8 mouse cellular contexts compared by ENCODE assay signal in genomic region chr16:5050251-5051110, GRCm38 (mm10). TPM values are rescaled to one million over a fixed set of nuclear protein-coding genes. Genes with fewer than 3 reads are reported as not detected.
DNase-seq lines count a peak whose midpoint lies in the region; ATAC-seq and TF ChIP-seq lines count a peak whose summit lies in the region.

No protein-coding gene starts in this region.

- H3K9me3 ChIP-seq in hindbrain, embryonic 12.5 days (replicated peaks) = no peaks in the 10 kb centered on the region

- H3K9ac ChIP-seq in hindbrain, embryonic 12.5 days = peak overlapping the region; percentile 83

- no peak for TF ChIP-seq CTCF in cerebellum, adult 2 months (IDR thresholded peaks at IDR 0.05; ENCODE audit: borderline replicate concordance, insufficient read depth, low read depth, low read length)

- H3K27me3 ChIP-seq in cerebellum, adult 2 months (ENCODE audit: control insufficient read depth, insufficient read depth, low read length) = no peaks in the 10 kb centered on the region
- H3K27me3 ChIP-seq in hindbrain, embryonic 12.5 days = no peaks in the 10 kb centered on the region

- peaks cover 2% of the 10 kb centered on the region; the same call in 1 of the 2 replicates for H3K4me1 ChIP-seq in cerebellum, adult 2 months (ENCODE audit: control insufficient read depth, insufficient read depth, low read length)
- H3K4me1 ChIP-seq in hindbrain, embryonic 12.5 days = peaks cover 27% of the 10 kb centered on the region

- WGBS in cerebellum, adult 2 months = under 1% methylated on average over 78 of the region's 78 CpGs
- WGBS in hindbrain, embryonic 12.5 days = under 1% methylated on average over 72 of the region's 78 CpGs

- peak; percentile 75 for DNase-seq in NIH3T3 (ENCODE audit: low read depth)
- DNase-seq in cerebellum, adult 2 months = peak in 1 of 2 experiments; percentile 84
- DNase-seq in left cerebral cortex, adult 9 months (ENCODE audit: low spot score in 2 of 2) = peak; percentile 18 to 72
- peak; percentile 77 for DNase-seq in right cerebral cortex, adult 18-20 months
- DNase-seq in urinary bladder, postnatal 14 days (ENCODE audit: low spot score) = peak; percentile 77

- peak; percentile 58 for ATAC-seq in frontal cortex, adult (ENCODE audit: low TSS enrichment)
- ATAC-seq in hindbrain, embryonic 12.5 days (ENCODE audit: low FRiP score) = peak; percentile 87
- peak; percentile 18 for ATAC-seq in megakaryocyte, adult 5-6 weeks (ENCODE audit: poor library complexity, severe bottlenecking)

- TF ChIP-seq POLR2A in cerebellum, adult 2 months (IDR thresholded peaks at IDR 0.05; ENCODE audit: borderline replicate concordance, insufficient read depth, low read length) = no peak

- H3K27ac ChIP-seq in cerebellum, adult 2 months (ENCODE audit: insufficient read depth, low read length) = peak overlapping the region; percentile 81
- H3K27ac ChIP-seq in hindbrain, embryonic 12.5 days = peak overlapping the region; percentile 95

- H3K4me2 ChIP-seq in hindbrain, embryonic 12.5 days (replicated peaks) = peak overlapping the region; percentile 89

- peak overlapping the region; percentile 59 for H3K4me3 ChIP-seq in cerebellum, adult 2 months (replicated peaks; ENCODE audit: insufficient read depth, low read depth, low read length)
- peak overlapping the region; percentile 86 for H3K4me3 ChIP-seq in hindbrain, embryonic 12.5 days

- peaks cover 33% of the 10 kb centered on the region for H3K36me3 ChIP-seq in hindbrain, embryonic 12.5 days

RNA-seq across cellular contexts. Expression of gene Ubn1, which starts 0.6 kb away (rescaled TPM):
- 28.1 and 30.2 TPM in 2 replicates for polyA plus RNA-seq in cerebellum, adult 2 months (2012; rRNA removed)
- polyA plus RNA-seq in hindbrain, embryonic 12.5 days (2016; fragmentation: Nextera tagmentation; extraction: Ambion mirVana) = 25.0 and 25.4 TPM in 2 replicates
- 25.7 and 28.0 TPM in 2 replicates for total RNA-seq in megakaryocyte, adult 5-6 weeks (2015)
- total RNA-seq in megakaryocyte, adult 5-6 weeks (2017) = 39.5 and 52.6 TPM in 2 replicates

RNA-seq across cellular contexts. Expression of gene Glyr1, which starts 0.8 kb away (rescaled TPM):
- 139 and 146 TPM in 2 replicates for polyA plus RNA-seq in cerebellum, adult 2 months (2012; rRNA removed)
- 216 and 238 TPM in 2 replicates for polyA plus RNA-seq in hindbrain, embryonic 12.5 days (2016; fragmentation: Nextera tagmentation; extraction: Ambion mirVana)
- 66.7 and 69.8 TPM in 2 replicates for total RNA-seq in megakaryocyte, adult 5-6 weeks (2015)
- 100 and 112 TPM in 2 replicates for total RNA-seq in megakaryocyte, adult 5-6 weeks (2017)

RNA-seq across cellular contexts. Expression of gene Rogdi, which starts 37.1 kb away (rescaled TPM):
- polyA plus RNA-seq in cerebellum, adult 2 months (2012; rRNA removed) = 274 and 294 TPM in 2 replicates
- polyA plus RNA-seq in hindbrain, embryonic 12.5 days (2016; fragmentation: Nextera tagmentation; extraction: Ambion mirVana) = 98.6 and 101 TPM in 2 replicates
- 75.8 and 80.5 TPM in 2 replicates for total RNA-seq in megakaryocyte, adult 5-6 weeks (2015)
- total RNA-seq in megakaryocyte, adult 5-6 weeks (2017) = 28.1 and 38.9 TPM in 2 replicates

RNA-seq across cellular contexts. Expression of gene Smim22, which starts 43.4 kb away (rescaled TPM):
- 1.00 and 2.5 TPM in 2 replicates for polyA plus RNA-seq in cerebellum, adult 2 months (2012; rRNA removed)
- 3.1 and 5.0 TPM in 2 replicates for polyA plus RNA-seq in hindbrain, embryonic 12.5 days (2016; fragmentation: Nextera tagmentation; extraction: Ambion mirVana)
- not detected in 2 replicates for total RNA-seq in megakaryocyte, adult 5-6 weeks (2015)
- not detected in 2 replicates for total RNA-seq in megakaryocyte, adult 5-6 weeks (2017)

RNA-seq across cellular contexts. Expression of gene Sept12, which starts 52.8 kb away (rescaled TPM):
- not detected in 2 replicates for polyA plus RNA-seq in cerebellum, adult 2 months (2012; rRNA removed)
- not detected in 2 replicates for polyA plus RNA-seq in hindbrain, embryonic 12.5 days (2016; fragmentation: Nextera tagmentation; extraction: Ambion mirVana)
- not detected in 2 replicates for total RNA-seq in megakaryocyte, adult 5-6 weeks (2015)
- not detected in 2 replicates for total RNA-seq in megakaryocyte, adult 5-6 weeks (2017)

Comparison
In these comparisons a context has a peak if more than half of its experiments do, and no peak if none do; other contexts are left out.
1. ATAC-seq: peak in every context shown above with its lines; median percentile 87 in hindbrain, embryonic 12.5 days; 58 in frontal cortex, adult; 18 in megakaryocyte, adult 5-6 weeks.